Mouse (Mus musculus) neural tube, embryonic 13.5 days (tissue): ENCODE measurements at regions not wholly inside any gene's neighbourhood (a gene's known extent, or its start where the extent isn't known, plus 50 kb on each side); places are given as distances from the start of the nearest gene placed in this dataset.

Experiments
- ATAC-seq: fragments of 200-750 bp; cut with Nextera tagmentation; 2 replicates; pipeline ENCODE4 v1.8.0; 2017; ENCODE audit warnings: low read depth, mild to moderate bottlenecking, moderate TSS enrichment, moderate library complexity
- H3K27ac ChIP-seq: fragments of 300-500 bp; sonication (generic); replicated peaks from 2 replicates; pipeline ENCODE4 v1.5.1; 2015; ENCODE audit warnings: moderate library complexity, mild to moderate bottlenecking, inconsistent platforms
- H3K27me3 ChIP-seq: fragments of 300-500 bp; sonication (generic); 2 replicates; pipeline ENCODE4 v1.6.1; 2015; ENCODE audit warnings: mild to moderate bottlenecking, inconsistent platforms
- H3K36me3 ChIP-seq: fragments of 300-500 bp; sonication (generic); 2 replicates; pipeline ENCODE4 v1.6.1; 2015; ENCODE audit warnings: mild to moderate bottlenecking, inconsistent platforms
- H3K4me1 ChIP-seq: fragments of 300-500 bp; sonication (generic); replicated peaks from 2 replicates; pipeline ENCODE4 v1.6.1; 2015; ENCODE audit warnings: inconsistent platforms
- H3K4me2 ChIP-seq: fragments of 300-500 bp; sonication (generic); 2 replicates; pipeline ENCODE4 v1.6.1; 2015; ENCODE audit warnings: inconsistent platforms, mild to moderate bottlenecking, moderate library complexity
- H3K4me3 ChIP-seq: fragments of 300-500 bp; sonication (generic); 2 replicates; pipeline ENCODE4 v1.5.1; 2015; ENCODE audit warnings: mild to moderate bottlenecking, inconsistent platforms
- H3K9ac ChIP-seq: fragments of 300-500 bp; sonication (generic); 2 replicates; pipeline ENCODE4 v1.6.1; 2015; ENCODE audit warnings: moderate library complexity, mild to moderate bottlenecking, inconsistent platforms
- H3K9me3 ChIP-seq: fragments of 300-500 bp; sonication (generic); 2 replicates; pipeline ENCODE4 v1.6.1; 2016; ENCODE audit warnings: inconsistent platforms
- WGBS: fragments of 180-500 bp; shearing (Covaris S2); methylation state at CpG from one replicate; pipeline ENCODE4 v1.1.7; 2015; 5-methylcytosine and 5-hydroxymethylcytosine counted together

DNA sequence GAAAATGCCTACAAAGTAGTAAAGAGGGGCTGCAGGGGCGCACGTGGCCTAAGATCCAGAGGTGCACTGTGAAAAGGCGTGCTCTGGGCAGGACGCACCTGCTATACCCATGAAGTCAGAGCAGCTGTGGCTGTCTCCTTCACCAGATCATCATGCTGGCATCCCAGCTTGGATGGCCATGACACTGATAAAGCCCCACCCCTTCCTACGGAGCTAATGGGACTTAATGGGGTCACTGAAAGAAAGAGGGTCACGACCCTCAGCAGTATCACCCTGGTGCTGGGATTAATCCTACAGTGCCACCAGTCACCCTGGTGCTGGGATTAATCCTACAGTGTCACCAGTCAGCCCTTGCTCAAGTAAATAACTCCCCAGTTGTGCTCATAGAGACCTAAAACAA, 122.1 kb downstream of the Tmem17 start:
- no peaks in the 10 kb centered on the region for H3K36me3 ChIP-seq
- no peak for ATAC-seq
- H3K4me3 ChIP-seq: no peak overlapping the region
- H3K4me1 ChIP-seq: peaks cover 24% of the 10 kb centered on the region
- no peak overlapping the region for H3K9ac ChIP-seq
- 64% methylated on average over 6 of the region's 6 CpGs for WGBS
- no peaks in the 10 kb centered on the region for H3K9me3 ChIP-seq
- no peak overlapping the region for H3K27ac ChIP-seq
- no peak overlapping the region for H3K4me2 ChIP-seq
- no peaks in the 10 kb centered on the region for H3K27me3 ChIP-seq

DNA sequence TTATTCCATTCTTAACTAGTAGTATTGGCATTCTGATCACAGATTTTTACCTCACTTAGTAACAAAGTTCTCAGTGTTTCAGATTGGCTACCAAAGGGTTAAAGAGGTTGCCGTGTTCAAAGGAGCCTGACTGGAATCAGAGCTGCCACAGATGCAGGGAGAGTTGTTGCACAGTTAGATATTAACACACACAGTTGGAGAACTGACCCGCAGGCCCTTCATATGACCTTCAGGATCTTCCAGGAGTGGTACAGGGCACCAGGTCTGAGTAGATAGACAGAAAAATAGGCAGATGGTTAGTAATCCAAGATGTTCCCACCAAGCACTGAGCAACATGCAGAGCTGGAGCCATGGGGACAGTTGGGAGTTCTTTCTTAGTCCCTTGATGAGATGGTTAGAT, 123.1 kb downstream of the Tmem17 start:
- Histone ChIP-seq H3K27ac (no peak overlapping the region), H3K36me3 (no peaks in the 10 kb centered on the region), H3K9ac (no peak overlapping the region), H3K4me1 (peaks cover 24% of the 10 kb centered on the region), H3K4me3 (no peak overlapping the region), H3K4me2 (no peak overlapping the region), H3K9me3 (no peaks in the 10 kb centered on the region), H3K27me3 (no peaks in the 10 kb centered on the region)
- ATAC-seq: no peak
- 55% methylated on average over 2 of the region's 2 CpGs for WGBS

DNA sequence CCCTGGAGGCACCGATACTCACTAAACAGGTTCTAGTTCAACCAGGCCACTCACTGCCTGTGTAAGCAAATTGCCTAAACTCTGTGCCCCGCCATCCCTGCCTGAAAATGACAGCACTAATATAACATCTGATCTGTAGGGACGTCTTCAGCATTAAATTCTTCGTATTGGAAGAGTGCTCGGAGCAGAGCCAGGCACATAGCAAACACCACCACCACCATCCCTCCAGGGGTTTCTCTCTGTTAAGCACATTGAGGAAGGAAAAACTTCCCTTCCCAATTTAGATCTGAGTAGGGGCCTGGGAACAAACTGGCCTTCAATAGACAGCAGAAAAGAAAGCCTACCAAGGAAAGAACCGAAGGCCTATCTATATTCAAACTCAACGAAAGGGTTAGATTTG, 124.4 kb downstream of the Tmem17 start:
- H3K4me3 ChIP-seq: no peak overlapping the region
- H3K27ac ChIP-seq: no peak overlapping the region
- 64% methylated on average over 7 of the region's 7 CpGs for WGBS
- peaks cover 24% of the 10 kb centered on the region for H3K4me1 ChIP-seq
- no peak overlapping the region for H3K4me2 ChIP-seq
- no peaks in the 10 kb centered on the region for H3K9me3 ChIP-seq
- no peak overlapping the region for H3K9ac ChIP-seq
- H3K27me3 ChIP-seq: no peaks in the 10 kb centered on the region
- ATAC-seq: no peak
- H3K36me3 ChIP-seq: no peaks in the 10 kb centered on the region

DNA sequence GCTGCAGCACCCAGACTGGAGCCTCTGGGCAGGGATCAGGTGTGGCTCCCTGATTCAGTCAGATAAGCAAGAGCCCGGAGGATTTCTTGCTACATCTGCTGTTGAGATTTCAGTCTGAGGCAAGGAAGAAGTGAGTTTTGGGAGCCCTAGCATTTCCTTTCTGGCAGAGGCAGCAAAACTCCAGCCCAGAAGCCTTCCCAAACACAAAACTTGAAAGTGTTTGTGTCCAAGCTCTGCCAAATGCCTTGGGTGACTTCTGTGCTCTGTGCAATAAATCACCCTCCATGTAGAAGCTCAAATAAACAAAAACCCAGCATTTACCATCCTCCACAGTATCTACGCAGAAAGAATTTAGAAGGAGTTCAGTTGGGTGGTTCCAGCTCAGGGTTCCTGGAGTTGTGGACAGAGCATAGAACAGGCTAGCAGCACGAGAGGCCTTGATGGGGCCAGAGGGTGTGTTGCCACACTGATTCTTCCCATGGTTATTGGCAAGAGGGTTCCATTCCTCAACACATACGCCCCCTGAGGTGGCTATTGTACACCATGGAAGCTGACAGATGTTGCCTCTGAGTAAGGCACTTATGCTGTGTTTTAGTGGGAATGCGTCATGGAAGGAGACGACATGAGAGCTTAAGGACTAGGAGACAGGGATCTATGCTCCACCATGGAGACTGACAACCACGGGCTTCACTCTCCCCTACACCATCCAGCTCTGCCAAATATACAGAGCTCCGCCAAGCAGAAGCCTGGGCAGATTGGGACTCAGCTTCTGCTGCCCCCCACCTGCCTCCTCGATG, 125.1 kb downstream of the Tmem17 start:
- no peak overlapping the region for H3K9ac ChIP-seq
- 0 out of 2 replicates have a peak, but pooled peaks have one; percentile 29 for ATAC-seq
- no peaks in the 10 kb centered on the region for H3K27me3 ChIP-seq
- H3K4me3 ChIP-seq: no peak overlapping the region
- H3K4me2 ChIP-seq: no peak overlapping the region
- 73% methylated on average over 9 of the region's 9 CpGs for WGBS
- H3K4me1 ChIP-seq: peaks cover 20% of the 10 kb centered on the region
- H3K27ac ChIP-seq: no peak overlapping the region
- no peaks in the 10 kb centered on the region for H3K36me3 ChIP-seq
- H3K9me3 ChIP-seq: no peaks in the 10 kb centered on the region

DNA sequence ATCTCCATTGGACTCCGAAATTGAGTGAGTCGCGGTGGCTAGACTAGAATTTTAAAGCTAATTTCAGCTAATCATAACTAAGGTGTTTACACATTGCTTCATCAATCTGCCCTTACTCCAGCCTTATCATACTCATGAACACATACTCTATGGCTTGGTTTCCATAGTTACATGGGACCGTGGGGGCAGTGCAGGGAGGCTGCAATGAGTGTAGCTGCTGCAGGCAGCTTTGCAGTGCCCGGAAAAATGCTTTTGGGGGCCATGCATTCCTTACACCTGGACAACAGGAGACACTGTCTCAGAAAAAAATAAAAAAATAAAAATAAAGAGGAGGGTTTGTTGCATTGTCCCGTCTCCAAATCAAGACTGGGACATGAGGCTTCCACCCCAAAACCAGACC, 126.3 kb downstream of the Tmem17 start:
- H3K4me3 ChIP-seq: no peak overlapping the region
- no peaks in the 10 kb centered on the region for H3K27me3 ChIP-seq
- no peak overlapping the region for H3K9ac ChIP-seq
- H3K36me3 ChIP-seq: no peaks in the 10 kb centered on the region
- no peak overlapping the region for H3K27ac ChIP-seq
- 81% methylated on average over 6 of the region's 6 CpGs for WGBS
- no peaks in the 10 kb centered on the region for H3K9me3 ChIP-seq
- ATAC-seq: no peak
- no peak overlapping the region for H3K4me2 ChIP-seq
- H3K4me1 ChIP-seq: peaks cover 14% of the 10 kb centered on the region

DNA sequence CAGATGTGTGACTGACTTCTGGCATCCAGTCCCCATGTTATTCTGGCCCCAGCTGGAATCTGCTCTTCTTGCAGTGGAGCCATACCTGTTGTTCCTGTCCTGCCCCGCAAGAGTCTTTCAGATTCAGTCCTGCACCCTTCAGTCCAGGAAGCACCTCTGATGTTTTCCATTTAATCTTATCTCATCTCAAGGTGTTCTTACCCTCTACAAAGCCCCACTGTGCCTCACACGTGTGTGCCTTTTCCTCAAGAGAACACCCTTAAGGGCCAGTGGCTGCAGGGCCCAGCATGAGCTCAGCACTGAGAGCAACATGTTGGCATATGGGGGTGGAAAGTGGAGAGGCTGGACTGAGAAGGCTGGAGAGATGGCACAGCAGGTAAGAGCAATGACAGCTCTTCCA, 126.8 kb downstream of the Tmem17 start:
- WGBS: 73% methylated on average over 2 of the region's 2 CpGs
- Histone ChIP-seq H3K4me3 (no peak overlapping the region), H3K27ac (no peak overlapping the region)

DNA sequence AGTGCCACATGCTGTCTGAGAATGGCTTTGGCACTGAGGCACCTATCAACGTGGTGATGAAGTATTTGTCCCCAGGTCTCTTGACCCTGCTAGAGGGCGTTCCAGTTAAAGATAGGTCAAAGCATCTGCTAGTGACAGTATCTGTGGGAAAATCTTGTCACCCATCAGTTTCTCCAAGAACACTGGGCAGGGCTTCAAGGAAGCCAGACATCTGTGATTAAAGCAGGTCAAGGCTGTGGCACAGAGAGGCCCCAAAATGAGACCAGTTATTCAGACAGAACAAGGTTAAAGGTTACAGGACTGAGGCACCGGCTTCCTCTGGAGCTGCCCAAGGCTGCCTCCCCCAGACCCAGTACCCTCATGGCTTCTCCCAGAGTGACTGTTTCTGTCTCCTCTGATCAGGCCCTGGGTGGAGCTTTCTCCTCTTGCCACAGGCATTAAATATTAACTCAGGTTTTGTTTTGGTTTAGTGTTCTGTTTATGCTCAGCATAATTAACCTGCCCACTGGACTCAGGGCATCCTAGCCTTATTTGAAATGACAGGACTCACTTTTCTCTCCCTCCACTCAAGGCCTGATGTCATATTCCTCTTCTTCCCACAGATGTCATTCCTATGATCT, 128.6 kb downstream of the Tmem17 start:
- Histone ChIP-seq H3K27me3 (no peaks in the 10 kb centered on the region), H3K27ac (no peak overlapping the region), H3K9ac (no peak overlapping the region), H3K4me1 (peaks cover 14% of the 10 kb centered on the region), H3K4me2 (no peak overlapping the region), H3K4me3 (no peak overlapping the region), H3K9me3 (no peaks in the 10 kb centered on the region), H3K36me3 (no peaks in the 10 kb centered on the region)
- 56% methylated on average over 3 of the region's 3 CpGs for WGBS
- ATAC-seq: no peak

More for the DNA sequence above, 126.8 kb downstream of the Tmem17 start:
- Histone ChIP-seq H3K4me2 (no peak overlapping the region), H3K36me3 (no peaks in the 10 kb centered on the region), H3K4me1 (peaks cover 14% of the 10 kb centered on the region), H3K27me3 (no peaks in the 10 kb centered on the region), H3K9ac (no peak overlapping the region), H3K9me3 (no peaks in the 10 kb centered on the region)
- ATAC-seq: no peak

DNA sequence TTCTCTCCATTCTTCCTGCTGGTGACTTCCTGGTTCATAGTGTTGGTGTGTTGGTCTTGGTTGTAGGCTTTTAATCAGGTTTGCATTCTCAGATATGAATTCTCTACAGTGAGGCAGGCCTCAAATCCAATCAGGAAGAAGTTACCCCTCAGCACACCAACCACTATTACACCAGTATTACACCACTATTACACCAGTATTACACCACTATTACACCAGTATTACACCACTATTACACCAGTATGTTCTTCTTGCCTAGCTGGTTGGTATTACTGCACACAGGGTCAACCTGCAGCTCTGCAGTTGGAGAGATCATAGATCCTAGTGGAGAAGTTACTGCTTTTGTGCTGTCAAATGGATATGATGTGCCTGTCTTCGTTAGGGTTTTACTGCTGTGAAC, 129.6 kb downstream of the Tmem17 start:
- WGBS: 95% methylated on average over 1 of the region's 1 CpGs
- Histone ChIP-seq H3K4me3 (no peak overlapping the region), H3K4me2 (no peak overlapping the region), H3K36me3 (no peaks in the 10 kb centered on the region), H3K9ac (no peak overlapping the region), H3K27ac (no peak overlapping the region), H3K27me3 (no peaks in the 10 kb centered on the region), H3K9me3 (no peaks in the 10 kb centered on the region), H3K4me1 (peaks cover 14% of the 10 kb centered on the region)
- no peak for ATAC-seq

DNA sequence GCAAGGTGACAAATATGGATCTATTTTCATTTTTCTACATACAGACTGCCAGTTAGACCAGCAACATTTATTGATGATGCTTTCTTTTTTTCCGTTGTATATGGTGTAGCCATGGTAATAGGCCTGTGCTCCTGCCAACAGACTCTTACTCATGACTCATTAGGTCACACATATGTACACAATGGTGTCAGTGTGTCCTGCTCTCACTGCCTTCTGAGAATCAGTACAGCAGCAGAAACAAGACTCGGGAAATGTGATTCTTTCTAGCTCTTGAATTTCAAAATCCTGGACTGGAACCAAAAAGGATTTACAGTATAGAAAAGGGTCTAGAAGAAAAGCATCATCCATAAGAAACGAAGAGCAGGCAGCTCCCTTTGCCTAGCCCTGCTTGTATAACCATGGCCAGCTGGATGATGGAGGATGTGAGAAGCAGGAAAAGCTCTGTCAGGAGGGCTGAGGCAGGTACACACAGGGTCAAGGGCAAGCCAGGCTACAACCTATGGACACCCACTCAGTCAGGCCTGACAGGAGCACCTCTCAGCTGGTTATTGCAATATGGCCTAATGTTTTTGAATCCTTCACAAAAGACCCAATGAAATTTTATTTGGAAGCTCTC, 132.2 kb downstream of the Tmem17 start:
- H3K4me1 ChIP-seq: 0 out of 2 replicates have a peak, but pooled peaks cover 4% of the 10 kb centered on the region
- 64% methylated on average over 3 of the region's 3 CpGs for WGBS
- no peak overlapping the region for H3K4me2 ChIP-seq
- no peak overlapping the region for H3K9ac ChIP-seq
- no peak overlapping the region for H3K27ac ChIP-seq
- no peaks in the 10 kb centered on the region for H3K36me3 ChIP-seq
- no peak for ATAC-seq
- no peaks in the 10 kb centered on the region for H3K9me3 ChIP-seq
- no peak overlapping the region for H3K4me3 ChIP-seq
- H3K27me3 ChIP-seq: no peaks in the 10 kb centered on the region

DNA sequence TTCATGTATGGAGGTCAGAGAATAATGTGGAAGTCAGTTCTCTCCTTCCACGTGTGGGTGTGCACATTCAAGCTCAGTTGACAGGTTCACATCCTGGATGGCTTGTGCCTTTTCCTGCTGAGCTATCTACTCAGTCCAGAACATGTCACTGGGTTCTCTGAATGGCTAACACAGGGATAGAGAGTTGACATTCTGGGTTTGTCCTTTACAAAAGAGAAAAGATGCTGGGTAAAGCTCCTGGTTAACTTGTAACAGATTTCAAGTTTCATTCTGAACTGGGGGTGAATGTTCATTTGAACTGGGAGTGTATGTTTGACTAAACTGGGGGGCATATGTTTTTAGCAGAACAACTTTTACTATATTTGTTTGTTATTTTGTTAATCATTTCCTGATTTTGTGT, 133.0 kb downstream of the Tmem17 start:
- Histone ChIP-seq H3K27ac (no peak overlapping the region), H3K4me1 (0 out of 2 replicates have a peak, but pooled peaks cover 4% of the 10 kb centered on the region), H3K9ac (no peak overlapping the region), H3K27me3 (no peaks in the 10 kb centered on the region), H3K36me3 (no peaks in the 10 kb centered on the region), H3K4me2 (no peak overlapping the region), H3K4me3 (no peak overlapping the region), H3K9me3 (no peaks in the 10 kb centered on the region)
- ATAC-seq: no peak
- WGBS: 73% methylated on average over 1 of the region's 1 CpGs

DNA sequence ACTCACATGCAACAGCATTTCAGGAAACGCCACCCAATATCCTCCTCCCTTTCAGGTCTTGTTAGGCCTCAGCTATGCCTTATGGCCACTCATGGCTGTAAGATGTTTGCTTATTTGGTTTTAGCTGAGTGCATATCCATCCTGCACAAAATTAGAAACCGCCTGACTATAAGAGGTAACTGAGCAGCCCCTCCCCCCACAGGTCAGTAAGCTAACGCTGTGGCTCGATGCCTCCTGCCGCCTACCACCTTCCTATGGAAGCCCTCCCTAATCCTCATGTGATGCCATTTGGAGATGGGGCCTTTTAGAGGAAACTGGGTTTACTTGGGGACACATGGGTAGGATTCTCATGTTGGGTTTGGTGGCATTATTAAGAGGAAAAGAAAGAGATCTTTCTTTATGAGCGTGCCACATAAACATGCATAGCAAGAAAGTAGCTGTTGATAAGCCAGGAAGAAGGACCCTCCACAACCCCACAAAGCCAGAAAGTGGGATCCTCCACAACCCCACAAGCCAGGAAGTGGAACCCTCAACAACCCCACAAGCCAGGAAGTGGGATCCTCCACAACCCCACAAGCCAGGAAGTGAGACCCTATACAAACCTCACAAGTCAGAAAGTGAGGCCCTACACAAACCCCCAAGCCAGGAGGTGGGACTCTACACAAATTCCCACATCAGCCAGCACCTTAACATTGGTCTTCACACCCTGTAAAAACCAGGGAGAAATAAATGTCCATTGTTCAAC, 134.5 kb downstream of the Tmem17 start:
- H3K4me1 ChIP-seq: 0 out of 2 replicates have a peak, but pooled peaks cover 4% of the 10 kb centered on the region
- no peaks in the 10 kb centered on the region for H3K27me3 ChIP-seq
- H3K36me3 ChIP-seq: no peaks in the 10 kb centered on the region
- H3K4me2 ChIP-seq: no peak overlapping the region
- 76% methylated on average over 6 of the region's 6 CpGs for WGBS
- H3K27ac ChIP-seq: no peak overlapping the region
- no peak for ATAC-seq
- H3K4me3 ChIP-seq: no peak overlapping the region
- no peak overlapping the region for H3K9ac ChIP-seq
- H3K9me3 ChIP-seq: no peaks in the 10 kb centered on the region

DNA sequence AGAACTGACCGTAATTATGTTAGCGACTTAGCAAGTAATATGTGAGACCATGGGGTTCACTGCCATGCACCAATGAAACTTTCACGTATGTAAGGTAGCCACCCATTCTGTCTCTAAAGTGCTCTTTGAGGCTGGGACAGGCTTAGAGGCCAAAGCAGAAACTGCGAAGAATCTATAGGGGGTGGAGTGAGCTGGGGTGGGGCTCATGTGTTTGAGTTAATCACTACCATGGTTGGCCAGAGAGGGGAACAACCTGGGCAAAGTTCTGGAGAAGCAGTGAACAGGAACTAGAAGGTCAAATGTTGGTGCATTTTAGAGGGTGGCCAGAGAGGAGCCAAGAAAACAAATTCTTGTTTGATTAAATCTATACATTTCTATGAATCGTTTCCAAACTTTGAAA, 136.4 kb downstream of the Tmem17 start:
- Histone ChIP-seq H3K4me3 (no peak overlapping the region), H3K9ac (no peak overlapping the region), H3K4me1 (0 out of 2 replicates have a peak, but pooled peaks cover 4% of the 10 kb centered on the region), H3K27me3 (no peaks in the 10 kb centered on the region), H3K4me2 (no peak overlapping the region), H3K9me3 (no peaks in the 10 kb centered on the region), H3K27ac (no peak overlapping the region), H3K36me3 (no peaks in the 10 kb centered on the region)
- 93% methylated on average over 5 of the region's 5 CpGs for WGBS
- ATAC-seq: no peak
